Mouse (Mus musculus): ENCODE measurements around the gene Brpf3. TPM values are rescaled to one million over a fixed set of nuclear protein-coding genes. Genes with fewer than 3 reads are reported as not detected.
A peak's percentile ranks its signal among the peaks of the same experiment; 100 is the strongest.

Gene Brpf3
- polyA plus RNA-seq, 1 experiment: 32.3 TPM

GRCm38 (mm10) chr17:28871831-28872230 lies 70.9 kb downstream of the Brpf3 start:
- TF ChIP-seq CTCF (IDR thresholded peaks at IDR 0.05; ENCODE audit: borderline replicate concordance, insufficient read depth, low read depth, low read length): no peak
- TF ChIP-seq POLR2A (IDR thresholded peaks at IDR 0.05; ENCODE audit: borderline replicate concordance, insufficient read depth, low read length): no peak
- Histone ChIP-seq H3K4me1 (ENCODE audit: control insufficient read depth, insufficient read depth, low read length) (peaks cover 7% of the 10 kb centered on the region), H3K4me3 (replicated peaks; ENCODE audit: insufficient read depth, low read depth, low read length) (no peak overlapping the region), H3K27ac (ENCODE audit: insufficient read depth, low read length) (no peak overlapping the region), H3K27me3 (ENCODE audit: control insufficient read depth, insufficient read depth, low read length) (no peaks in the 10 kb centered on the region)
- DNase-seq: no peak
- WGBS: 61% methylated on average over 11 of the region's 11 CpGs

GRCm38 (mm10) chr17:28872322-28872721 lies 71.4 kb downstream of the Brpf3 start:
- Histone ChIP-seq H3K4me3 (replicated peaks; ENCODE audit: insufficient read depth, low read depth, low read length) (no peak overlapping the region), H3K27me3 (ENCODE audit: control insufficient read depth, insufficient read depth, low read length) (no peaks in the 10 kb centered on the region), H3K27ac (ENCODE audit: insufficient read depth, low read length) (no peak overlapping the region), H3K4me1 (ENCODE audit: control insufficient read depth, insufficient read depth, low read length) (peaks cover 7% of the 10 kb centered on the region)
- DNase-seq: no peak
- no peak for TF ChIP-seq POLR2A (IDR thresholded peaks at IDR 0.05; ENCODE audit: borderline replicate concordance, insufficient read depth, low read length)
- WGBS: 92% methylated on average over 7 of the region's 7 CpGs

GRCm38 (mm10) chr17:28874216-28874615 lies 73.3 kb downstream of the Brpf3 start:
- H3K27ac ChIP-seq (ENCODE audit: insufficient read depth, low read length): no peak overlapping the region
- TF ChIP-seq POLR2A (IDR thresholded peaks at IDR 0.05; ENCODE audit: borderline replicate concordance, insufficient read depth, low read length) (no peak), CTCF (IDR thresholded peaks at IDR 0.05; ENCODE audit: borderline replicate concordance, insufficient read depth, low read depth, low read length) (no peak)
- peaks cover 7% of the 10 kb centered on the region for H3K4me1 ChIP-seq (ENCODE audit: control insufficient read depth, insufficient read depth, low read length)
- DNase-seq: no peak
- no peaks in the 10 kb centered on the region for H3K27me3 ChIP-seq (ENCODE audit: control insufficient read depth, insufficient read depth, low read length)
- 93% methylated on average over 4 of the region's 4 CpGs for WGBS
- no peak overlapping the region for H3K4me3 ChIP-seq (replicated peaks; ENCODE audit: insufficient read depth, low read depth, low read length)

GRCm38 (mm10) chr17:28874825-28875224 lies 73.9 kb downstream of the Brpf3 start:
- DNase-seq: peak; percentile 23 to 35
- no peak overlapping the region for H3K4me3 ChIP-seq (replicated peaks; ENCODE audit: insufficient read depth, low read depth, low read length)
- WGBS: 8% methylated on average over 7 of the region's 7 CpGs
- TF ChIP-seq CTCF (IDR thresholded peaks at IDR 0.05; ENCODE audit: borderline replicate concordance, insufficient read depth, low read depth, low read length): no peak
- TF ChIP-seq POLR2A (IDR thresholded peaks at IDR 0.05; ENCODE audit: borderline replicate concordance, insufficient read depth, low read length): no peak
- H3K27ac ChIP-seq (ENCODE audit: insufficient read depth, low read length): no peak overlapping the region
- H3K27me3 ChIP-seq (ENCODE audit: control insufficient read depth, insufficient read depth, low read length): no peaks in the 10 kb centered on the region
- peaks cover 7% of the 10 kb centered on the region for H3K4me1 ChIP-seq (ENCODE audit: control insufficient read depth, insufficient read depth, low read length)

- 40% methylated on average over 8 of the region's 8 CpGs for WGBS
- no peak overlapping the region for H3K4me3 ChIP-seq (replicated peaks; ENCODE audit: insufficient read depth, low read depth, low read length)
- H3K27me3 ChIP-seq (ENCODE audit: control insufficient read depth, insufficient read depth, low read length): no peaks in the 10 kb centered on the region
- H3K27ac ChIP-seq (ENCODE audit: insufficient read depth, low read length): no peak overlapping the region
- peak in 1 of 2 experiments; percentile 39 for DNase-seq
- TF ChIP-seq POLR2A (IDR thresholded peaks at IDR 0.05; ENCODE audit: borderline replicate concordance, insufficient read depth, low read length): no peak
- TF ChIP-seq CTCF (IDR thresholded peaks at IDR 0.05; ENCODE audit: borderline replicate concordance, insufficient read depth, low read depth, low read length): no peak
- H3K4me1 ChIP-seq (ENCODE audit: control insufficient read depth, insufficient read depth, low read length): peaks cover 7% of the 10 kb centered on the region
Observed at GRCm38 (mm10) chr17:28875316-28875715, 74.4 kb downstream of the Brpf3 start.

- TF ChIP-seq POLR2A (IDR thresholded peaks at IDR 0.05; ENCODE audit: borderline replicate concordance, insufficient read depth, low read length): no peak
- TF ChIP-seq CTCF (IDR thresholded peaks at IDR 0.05; ENCODE audit: borderline replicate concordance, insufficient read depth, low read depth, low read length): no peak
- H3K4me3 ChIP-seq (replicated peaks; ENCODE audit: insufficient read depth, low read depth, low read length): no peak overlapping the region
- H3K27me3 ChIP-seq (ENCODE audit: control insufficient read depth, insufficient read depth, low read length): no peaks in the 10 kb centered on the region
- H3K27ac ChIP-seq (ENCODE audit: insufficient read depth, low read length): no peak overlapping the region
- H3K4me1 ChIP-seq (ENCODE audit: control insufficient read depth, insufficient read depth, low read length): peaks cover 7% of the 10 kb centered on the region
- WGBS: 80% methylated on average over 5 of the region's 5 CpGs
- no peak for DNase-seq
Observed at GRCm38 (mm10) chr17:28876331-28876730, 75.4 kb downstream of the Brpf3 start.

GRCm38 (mm10) chr17:28876821-28877220 lies 75.9 kb downstream of the Brpf3 start:
- Histone ChIP-seq H3K27me3 (ENCODE audit: control insufficient read depth, insufficient read depth, low read length) (no peaks in the 10 kb centered on the region), H3K4me3 (replicated peaks; ENCODE audit: insufficient read depth, low read depth, low read length) (no peak overlapping the region), H3K27ac (ENCODE audit: insufficient read depth, low read length) (no peak overlapping the region), H3K4me1 (ENCODE audit: control insufficient read depth, insufficient read depth, low read length) (peaks cover 7% of the 10 kb centered on the region)
- TF ChIP-seq POLR2A (IDR thresholded peaks at IDR 0.05; ENCODE audit: borderline replicate concordance, insufficient read depth, low read length) (no peak), CTCF (IDR thresholded peaks at IDR 0.05; ENCODE audit: borderline replicate concordance, insufficient read depth, low read depth, low read length) (peak; percentile 23; the same call in 1 of the 2 replicates)
- WGBS: 55% methylated on average over 19 of the region's 19 CpGs
- no peak for DNase-seq

- Histone ChIP-seq H3K4me3 (replicated peaks; ENCODE audit: insufficient read depth, low read depth, low read length) (no peak overlapping the region), H3K27me3 (ENCODE audit: control insufficient read depth, insufficient read depth, low read length) (no peaks in the 10 kb centered on the region), H3K27ac (ENCODE audit: insufficient read depth, low read length) (no peak overlapping the region), H3K4me1 (ENCODE audit: control insufficient read depth, insufficient read depth, low read length) (peaks cover 5% of the 10 kb centered on the region; the same call in 1 of the 2 replicates)
- WGBS: 3% methylated on average over 18 of the region's 18 CpGs
- TF ChIP-seq CTCF (IDR thresholded peaks at IDR 0.05; ENCODE audit: borderline replicate concordance, insufficient read depth, low read depth, low read length) (peak; percentile 87), POLR2A (IDR thresholded peaks at IDR 0.05; ENCODE audit: borderline replicate concordance, insufficient read depth, low read length) (no peak)
- DNase-seq: peak; percentile 62 to 78
Observed at GRCm38 (mm10) chr17:28879931-28880391, 79.1 kb downstream of the Brpf3 start.
